Mouse (Mus musculus) MEL (cell line): ENCODE measurements around the gene Pip4p1.

ENCODE experiments used
- CTCF ChIP-seq, 3 experiments: IDR thresholded peaks in 2 of 3; conservative IDR thresholded peaks in 1 of 3; 2 replicates each; pipeline ENCODE4 v1.5.1; 2011 to 2012; ENCODE audit warnings: low read length in 3 of 3, low read depth in 2 of 3, mild to moderate bottlenecking in 2 of 3, improper control_type of control experiment in 1 of 3, inconsistent platforms in 1 of 3, mixed read lengths in 1 of 3, moderate library complexity in 1 of 3; ENCODE audit not compliant: control insufficient read depth in 1 of 3, insufficient read depth in 1 of 3, poor library complexity in 1 of 3, severe bottlenecking in 1 of 3
- ETS1 ChIP-seq: IDR thresholded peaks from 2 replicates; pipeline ENCODE4 v1.6.1; 2012; ENCODE audit warnings: low read depth, mild to moderate bottlenecking, inconsistent platforms, low read length, improper control_type of control experiment, moderate library complexity
- GATA1 ChIP-seq: IDR thresholded peaks from 2 replicates; pipeline ENCODE4 v1.6.1; 2011; ENCODE audit warnings: low read depth, low read length, improper control_type of control experiment
- HCFC1 ChIP-seq: IDR thresholded peaks from 2 replicates; pipeline ENCODE4 v1.6.1; 2012; ENCODE audit warnings: low read depth, mild to moderate bottlenecking, inconsistent platforms, low read length, improper control_type of control experiment, moderate library complexity
- MAFK ChIP-seq: IDR thresholded peaks from 2 replicates; pipeline ENCODE4 v1.6.1; 2011; ENCODE audit warnings: low read depth, mild to moderate bottlenecking, low read length, improper control_type of control experiment, borderline replicate concordance
- POLR2A ChIP-seq, 2 experiments: IDR thresholded peaks; 2 replicates each; pipeline ENCODE4 v1.6.1; 2011 to 2012; ENCODE audit warnings: low read length in 2 of 2, mild to moderate bottlenecking in 2 of 2, control low read depth in 1 of 2, improper control_type of control experiment in 1 of 2, low read depth in 1 of 2, moderate library complexity in 1 of 2; ENCODE audit not compliant: control insufficient read depth in 1 of 2, insufficient read depth in 1 of 2, poor library complexity in 1 of 2
- POLR2AphosphoS2 ChIP-seq: IDR thresholded peaks from 2 replicates; pipeline ENCODE4 v1.6.1; 2011; ENCODE audit warnings: low read length, improper control_type of control experiment
- POLR2AphosphoS5 ChIP-seq: IDR thresholded peaks from 2 replicates; pipeline ENCODE4 v1.6.1; 2012; ENCODE audit warnings: low read depth, borderline replicate concordance, mild to moderate bottlenecking, inconsistent platforms, low read length, moderate library complexity, mixed read lengths
- RCOR1 ChIP-seq: IDR thresholded peaks from 2 replicates; pipeline ENCODE4 v1.6.1; 2012; ENCODE audit warnings: low read depth, mild to moderate bottlenecking, inconsistent platforms, low read length, improper control_type of control experiment
- TAL1 ChIP-seq: IDR thresholded peaks from 2 replicates; pipeline ENCODE4 v1.6.1; 2012; ENCODE audit warnings: mild to moderate bottlenecking, inconsistent platforms, low read length, moderate library complexity, mixed read lengths
- USF1 ChIP-seq: IDR thresholded peaks from 2 replicates; pipeline ENCODE4 v1.6.1; 2014; ENCODE audit warnings: low read depth, mild to moderate bottlenecking, inconsistent platforms, low read length, improper control_type of control experiment, moderate library complexity
- ZNF384 ChIP-seq: IDR thresholded peaks from 2 replicates; pipeline ENCODE4 v1.6.1; 2012; ENCODE audit warnings: low read depth, mild to moderate bottlenecking, inconsistent platforms, low read length, improper control_type of control experiment

GRCm38 (mm10) chr14:50938119-50938908 is 7.7 kb upstream of the Pip4p1 start:
- no peak for TF ChIP-seq MAFK
- no peak for TF ChIP-seq ZNF384
- no peak for TF ChIP-seq POLR2AphosphoS5
- no peak for TF ChIP-seq CTCF (IDR thresholded peaks at IDR 0.05 in 2 of 3, conservative IDR thresholded peaks at IDR 0.05 in 1 of 3; ENCODE audit: control insufficient read depth in 1 of 3, insufficient read depth in 1 of 3, low read depth in 2 of 3, low read length in 3 of 3, poor library complexity in 1 of 3, severe bottlenecking in 1 of 3)
- TF ChIP-seq GATA1: no peak
- no peak for TF ChIP-seq USF1
- no peak for TF ChIP-seq RCOR1
- TF ChIP-seq ETS1: no peak
- no peak for TF ChIP-seq POLR2AphosphoS2
- no peak for TF ChIP-seq POLR2A (IDR thresholded peaks at IDR 0.05; ENCODE audit: control insufficient read depth in 1 of 2, insufficient read depth in 1 of 2, low read depth in 1 of 2, low read length in 2 of 2, poor library complexity in 1 of 2)
- no peak for TF ChIP-seq HCFC1
- no peak for TF ChIP-seq TAL1
